Mouse (Mus musculus) small intestine, adult 2 months (tissue): ENCODE data around the gene Wapl.

Experiments used
- CTCF ChIP-seq: fragments of 200-500 bp; IDR thresholded peaks from 2 replicates; pipeline ENCODE4 v1.5.1; 2012; ENCODE audit warnings: low read depth, mild to moderate bottlenecking, control low read depth, inconsistent platforms, low read length, moderate library complexity, mixed read lengths; ENCODE audit not compliant: insufficient replicate concordance, insufficient read length; ENCODE audit errors: extremely low read depth
- POLR2A ChIP-seq: fragments of 200-500 bp; IDR thresholded peaks from 2 replicates; pipeline ENCODE4 v1.6.1; 2012; ENCODE audit warnings: low read depth, mild to moderate bottlenecking, control low read depth, inconsistent platforms, low read length, moderate library complexity

GRCm38 (mm10) chr14:34778760-34779159, 105.0 kb downstream of the Wapl start:
- no peak for TF ChIP-seq CTCF
- TF ChIP-seq POLR2A = no peak
